Comparison of ENCODE assay signal across 28 mouse cellular contexts in genomic region chr4:71811444-71811843, GRCm38 (mm10). TPM values are rescaled to one million over a fixed set of nuclear protein-coding genes. Genes with fewer than 3 reads are reported as not detected.
"Had no signal": no experiment of that assay in that cellular context is flagged by ENCODE, and none has a peak within 500 bp of the region (broad histone marks: within the 10 kb centered on the region; RNA-seq: fewer than 3 reads in every experiment).

No protein-coding gene starts in this region.

- H3K27ac ChIP-seq: layer of hippocampus, adult 2 months; left cerebral cortex, adult 2 months; liver, embryonic 12.5 days; liver, embryonic 15.5 days; neural tube, embryonic 13.5 days; stomach, embryonic 15.5 days had no signal

- H3K4me3 ChIP-seq: layer of hippocampus, adult 2 months; left cerebral cortex, adult 2 months; liver, embryonic 12.5 days; liver, embryonic 15.5 days; myocyte; neural tube, embryonic 13.5 days; stomach, embryonic 15.5 days had no signal

- ATAC-seq: intestine, embryonic 16.5 days; liver, embryonic 12.5 days had no signal

- H3K4me2 ChIP-seq: liver, embryonic 12.5 days; liver, embryonic 15.5 days; neural tube, embryonic 13.5 days; stomach, embryonic 15.5 days had no signal

- H3K27me3 ChIP-seq: liver, embryonic 12.5 days; liver, embryonic 15.5 days; neural tube, embryonic 13.5 days; stomach, embryonic 15.5 days had no signal

- H3K9me3 ChIP-seq: liver, embryonic 12.5 days; liver, embryonic 15.5 days; neural tube, embryonic 13.5 days; stomach, embryonic 15.5 days had no signal

- DNase-seq: kidney, adult 18-20 months; kidney, adult 9 months; kidney, postnatal 14 days; kidney, postnatal 4 days; layer of hippocampus, adult 9-11 months; lung, adult 18-20 months; lung, postnatal 14 days; lung, postnatal 4 days; retina, postnatal 1 day; right cerebral cortex, postnatal 25 days; spleen, adult 18-20 months; thymus, postnatal 25 days had no signal

- H3K9ac ChIP-seq: liver, embryonic 12.5 days; liver, embryonic 15.5 days; neural tube, embryonic 13.5 days; stomach, embryonic 15.5 days had no signal

- H3K4me1 ChIP-seq: liver, embryonic 12.5 days; liver, embryonic 15.5 days; stomach, embryonic 15.5 days had no signal

- H3K36me3 ChIP-seq: liver, embryonic 12.5 days; liver, embryonic 15.5 days; neural tube, embryonic 13.5 days; stomach, embryonic 15.5 days had no signal

RNA-seq across cellular contexts. Expression of gene Gm11232, which starts 53.7 kb away (rescaled TPM):
- total RNA-seq: layer of hippocampus, adult 2 months; layer of hippocampus, postnatal 25 days; left cerebral cortex, adult 2 months; left cerebral cortex, postnatal 10 days; left cerebral cortex, postnatal 36 days; megakaryocyte progenitor cell, adult 5-6 weeks; megakaryocyte-erythroid progenitor cell, adult 5-6 weeks; monocyte, adult 5-6 weeks; neutrophil, adult 5-6 weeks had no signal
- polyA plus RNA-seq: liver, embryonic 12.5 days; liver, embryonic 15.5 days; lung, embryonic 16.5 days; myocyte had no signal
